Comparison of ENCODE assay signal across 13 mouse cellular contexts in the genomic region with DNA sequence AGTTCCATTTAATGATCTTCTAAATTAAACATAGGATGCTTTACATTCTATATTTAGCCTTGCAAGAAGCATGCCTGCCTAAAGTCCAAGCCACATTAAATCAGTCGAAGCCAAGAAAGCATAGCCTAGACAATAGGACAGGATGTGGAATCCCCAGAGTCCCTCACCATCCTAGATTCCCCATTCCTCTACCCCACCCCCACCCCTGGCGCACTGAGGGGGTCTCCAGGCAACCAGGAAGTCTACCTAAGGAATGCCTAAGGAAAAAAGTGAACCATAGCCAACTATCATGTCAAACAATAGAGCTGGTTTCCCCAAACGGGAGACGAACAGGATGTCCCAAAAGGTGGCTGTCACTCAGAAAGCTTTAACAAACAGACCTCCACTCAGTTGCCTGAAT.
DNase-seq lines count a peak whose midpoint lies in the region; ATAC-seq and TF ChIP-seq lines count a peak whose summit lies in the region.
"Had no signal": no experiment of that assay in that cellular context is flagged by ENCODE, and none has a peak within 500 bp of the region (broad histone marks: within the 10 kb centered on the region; RNA-seq: fewer than 3 reads in every experiment).

No protein-coding gene starts in this region.

- no peaks in the 10 kb centered on the region for H3K9me3 ChIP-seq in kidney, postnatal 0 days (replicated peaks; ENCODE audit: low read length)
- no peaks in the 10 kb centered on the region for H3K9me3 ChIP-seq in hindbrain, embryonic 15.5 days
- no peaks in the 10 kb centered on the region for H3K9me3 ChIP-seq in neural tube, embryonic 12.5 days

- no peak for ATAC-seq in kidney, postnatal 0 days (replicated peaks; ENCODE audit: low FRiP score, low read depth)
- ATAC-seq in hindbrain, embryonic 15.5 days (ENCODE audit: low FRiP score, low read depth): peak; percentile 68; the same call in 1 of the 2 replicates
- ATAC-seq in neural tube, embryonic 12.5 days (ENCODE audit: low FRiP score, low read depth): peak; percentile 77
- ATAC-seq in monocyte, adult 5-6 weeks (replicated peaks; ENCODE audit: insufficient number of reproducible peaks, low FRiP score, low TSS enrichment, poor library complexity, severe bottlenecking): no peak
- ATAC-seq: liver, postnatal 0 days had no signal

- no peak overlapping the region for H3K4me2 ChIP-seq in kidney, postnatal 0 days (ENCODE audit: low read length)
- no peak overlapping the region for H3K4me2 ChIP-seq in hindbrain, embryonic 15.5 days
- H3K4me2 ChIP-seq in neural tube, embryonic 12.5 days (replicated peaks): no peak overlapping the region

- H3K4me3 ChIP-seq in kidney, postnatal 0 days (replicated peaks; ENCODE audit: low read depth, low read length): no peak overlapping the region
- H3K4me3 ChIP-seq in hindbrain, embryonic 15.5 days: no peak overlapping the region
- no peak overlapping the region for H3K4me3 ChIP-seq in neural tube, embryonic 12.5 days
- H3K4me3 ChIP-seq: left cerebral cortex, adult 2 months had no signal

- H3K4me1 ChIP-seq in kidney, postnatal 0 days (replicated peaks; ENCODE audit: insufficient read depth, low read length): no peaks in the 10 kb centered on the region
- H3K4me1 ChIP-seq in hindbrain, embryonic 15.5 days (replicated peaks): peaks cover 15% of the 10 kb centered on the region; the same call in 1 of the 2 replicates
- H3K4me1 ChIP-seq in neural tube, embryonic 12.5 days: no peaks in the 10 kb centered on the region

- DNase-seq in kidney, postnatal 0 days (ENCODE audit: low spot score): peak; percentile 10
- no peak for DNase-seq in kidney, postnatal 25 days
- DNase-seq in embryo, embryonic 10 days (ENCODE audit: low spot score): peak; percentile 57
- DNase-seq in cerebellum, postnatal 4 days (ENCODE audit: low spot score in 2 of 2): no peak
- DNase-seq in gastrocnemius, postnatal 10 days: no peak
- DNase-seq: cerebellum, adult 18-20 months; kidney, adult 11 months; liver, postnatal 0 days had no signal

- 70% methylated on average over 4 of the region's 4 CpGs for WGBS in kidney, postnatal 0 days
- WGBS in hindbrain, embryonic 15.5 days: 7% methylated on average over 4 of the region's 4 CpGs
- 12% methylated on average over 4 of the region's 4 CpGs for WGBS in neural tube, embryonic 12.5 days

- H3K27ac ChIP-seq in kidney, postnatal 0 days: no peak overlapping the region
- H3K27ac ChIP-seq in hindbrain, embryonic 15.5 days (replicated peaks): no peak overlapping the region
- no peak overlapping the region for H3K27ac ChIP-seq in neural tube, embryonic 12.5 days
- H3K27ac ChIP-seq: left cerebral cortex, adult 2 months had no signal

- TF ChIP-seq CTCF in kidney, postnatal 0 days (IDR thresholded peaks at IDR 0.05; ENCODE audit: low read depth): no peak

- no peaks in the 10 kb centered on the region for H3K27me3 ChIP-seq in kidney, postnatal 0 days (ENCODE audit: insufficient read depth, low read length)
- H3K27me3 ChIP-seq in hindbrain, embryonic 15.5 days: no peaks in the 10 kb centered on the region
- no peaks in the 10 kb centered on the region for H3K27me3 ChIP-seq in neural tube, embryonic 12.5 days (replicated peaks)

- H3K9ac ChIP-seq in kidney, postnatal 0 days (ENCODE audit: low read depth, low read length): no peak overlapping the region
- no peak overlapping the region for H3K9ac ChIP-seq in hindbrain, embryonic 15.5 days
- H3K9ac ChIP-seq in neural tube, embryonic 12.5 days: no peak overlapping the region
- H3K9ac ChIP-seq: liver, postnatal 0 days had no signal

- H3K36me3 ChIP-seq in kidney, postnatal 0 days (ENCODE audit: insufficient read depth, low read length): no peaks in the 10 kb centered on the region
- H3K36me3 ChIP-seq in hindbrain, embryonic 15.5 days: no peaks in the 10 kb centered on the region
- no peaks in the 10 kb centered on the region for H3K36me3 ChIP-seq in neural tube, embryonic 12.5 days
- H3K36me3 ChIP-seq: G1E had no signal

Comparison
In these comparisons a context has a peak if more than half of its experiments do, and no peak if none do; other contexts are left out.
1. DNase-seq: peak in kidney, postnatal 0 days (single experiment) and embryo, embryonic 10 days (single experiment); none in kidney, postnatal 25 days (0 of 2), cerebellum, postnatal 4 days (0 of 2) and gastrocnemius, postnatal 10 days (single experiment).
2. ATAC-seq: peak in hindbrain, embryonic 15.5 days (single experiment) and neural tube, embryonic 12.5 days (single experiment); none in kidney, postnatal 0 days (single experiment) and monocyte, adult 5-6 weeks (single experiment).